Mouse (Mus musculus) hindbrain, embryonic 11.5 days (tissue): Measurements from ENCODE around the gene Asrgl1. TPM values are rescaled to one million over a fixed set of nuclear protein-coding genes. Genes with fewer than 3 reads are reported as not detected.
A peak's percentile ranks its signal among the peaks of the same experiment; 100 is the strongest.

ENCODE experiments used
- ATAC-seq: fragments of 200-750 bp; cut with Nextera tagmentation; 2 replicates; pipeline ENCODE4 v1.8.0; 2017; ENCODE audit warnings: mild to moderate bottlenecking, moderate TSS enrichment, moderate library complexity; ENCODE audit not compliant: low FRiP score
- DNase-seq: peaks from one replicate; pipeline ENCODE4 v3.0.0-alpha.2; 2015; ENCODE audit warnings: low spot score
- H3K27ac ChIP-seq: fragments of 300-500 bp; sonication (generic); 2 replicates; pipeline ENCODE4 v1.5.1; 2014; ENCODE audit warnings: mild to moderate bottlenecking, low read depth, low read length
- H3K27me3 ChIP-seq: fragments of 300-500 bp; sonication (generic); 2 replicates; pipeline ENCODE4 v1.6.1; 2014; ENCODE audit warnings: mild to moderate bottlenecking, low read length, moderate library complexity, mixed read lengths; ENCODE audit not compliant: control insufficient read depth, insufficient read depth
- H3K36me3 ChIP-seq: fragments of 300-500 bp; sonication (generic); 2 replicates; pipeline ENCODE4 v1.6.1; 2014; ENCODE audit warnings: mild to moderate bottlenecking, low read length, moderate library complexity, mixed read lengths; ENCODE audit not compliant: control insufficient read depth, insufficient read depth
- H3K4me1 ChIP-seq: fragments of 300-500 bp; sonication (generic); replicated peaks from 2 replicates; pipeline ENCODE4 v1.6.1; 2014; ENCODE audit warnings: low read length, mixed read lengths; ENCODE audit not compliant: control insufficient read depth, insufficient read depth
- H3K4me2 ChIP-seq: fragments of 300-500 bp; sonication (generic); replicated peaks from 2 replicates; pipeline ENCODE4 v1.6.1; 2014; ENCODE audit warnings: mild to moderate bottlenecking, low read depth, low read length
- H3K4me3 ChIP-seq: fragments of 300-500 bp; sonication (generic); 2 replicates; pipeline ENCODE4 v1.5.1; 2014; ENCODE audit warnings: low read depth, low read length
- H3K9ac ChIP-seq: fragments of 300-500 bp; sonication (generic); 2 replicates; pipeline ENCODE4 v1.6.1; 2014; ENCODE audit warnings: low read depth, low read length
- H3K9me3 ChIP-seq: fragments of 300-500 bp; sonication (generic); 2 replicates; pipeline ENCODE4 v1.6.1; 2016; ENCODE audit warnings: low read length; ENCODE audit not compliant: control insufficient read depth
- WGBS: fragments of 180-500 bp; shearing (Covaris S2); extraction: QIAGEN DNeasy Blood & Tissue Kit; methylation state at CpG from one replicate; pipeline ENCODE4 v1.1.7; 2014; 5-methylcytosine and 5-hydroxymethylcytosine counted together
- polyA plus RNA-seq: library from polyadenylated mRNA; unstranded; fragments of >200 nt; fragmentation: Nextera tagmentation; extraction: Ambion mirVana; gene quantifications from 2 replicates; pipeline ENCODE4 v1.2.1, GENCODE M21; 2014

The Asrgl1 gene
- polyA plus RNA-seq, 1 experiment from 2014 or later: 15.6 TPM

GRCm38 (mm10) chr19:9071456-9072156 lies 63.8 kb downstream of the Asrgl1 start:
- H3K36me3 ChIP-seq: no peaks in the 10 kb centered on the region
- H3K27me3 ChIP-seq: no peaks in the 10 kb centered on the region
- H3K27ac ChIP-seq: peak overlapping the region; percentile 51; the same call in 1 of the 2 replicates
- no peaks in the 10 kb centered on the region for H3K4me1 ChIP-seq
- ATAC-seq: no peak
- H3K4me3 ChIP-seq: no peak overlapping the region
- H3K9me3 ChIP-seq: no peaks in the 10 kb centered on the region
- peak; percentile 22 for DNase-seq
- H3K4me2 ChIP-seq: no peak overlapping the region
- no peak overlapping the region for H3K9ac ChIP-seq
- WGBS: 37% methylated on average over 7 of the region's 7 CpGs

- H3K9ac ChIP-seq: no peak overlapping the region
These were observed 65.1 kb downstream of the Asrgl1 start for GRCm38 (mm10) chr19:9070316-9070715.

DNA sequence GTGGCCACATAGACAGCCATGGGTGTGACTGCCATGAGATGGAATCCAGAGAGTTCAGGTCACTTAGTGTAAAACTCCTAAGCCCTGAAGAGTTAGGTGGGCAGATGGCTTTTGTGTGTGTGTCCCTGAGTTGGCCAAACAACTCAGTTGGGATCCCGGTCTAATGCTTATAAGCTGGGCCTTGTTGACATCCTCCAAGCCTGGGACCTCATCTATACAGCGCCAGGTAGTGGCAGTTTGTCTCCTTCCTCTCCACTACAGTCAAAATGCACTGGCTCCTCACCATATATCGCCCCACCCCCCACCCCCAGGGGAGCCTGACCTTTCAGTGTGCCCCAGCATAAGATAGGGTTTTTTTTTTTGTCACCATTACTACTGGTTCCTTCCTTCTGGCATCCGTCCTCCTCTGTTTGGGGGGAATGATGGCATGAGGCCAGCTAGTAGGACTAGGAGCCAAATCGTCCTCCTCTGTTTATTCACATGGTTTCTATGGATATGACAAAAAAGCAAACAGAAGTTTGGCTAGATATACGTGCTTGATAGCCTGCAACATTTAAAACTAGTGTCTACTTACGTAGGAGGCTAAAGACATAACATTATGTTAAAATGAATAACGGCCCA lies 65.6 kb downstream of the Asrgl1 start:
- H3K27me3 ChIP-seq: no peaks in the 10 kb centered on the region
- DNase-seq: no peak
- no peak overlapping the region for H3K27ac ChIP-seq
- H3K9ac ChIP-seq: no peak overlapping the region
- no peaks in the 10 kb centered on the region for H3K9me3 ChIP-seq
- H3K4me1 ChIP-seq: no peaks in the 10 kb centered on the region
- no peaks in the 10 kb centered on the region for H3K36me3 ChIP-seq
- ATAC-seq: no peak
- 80% methylated on average over 8 of the region's 8 CpGs for WGBS
- no peak overlapping the region for H3K4me3 ChIP-seq
- H3K4me2 ChIP-seq: no peak overlapping the region

More at GRCm38 (mm10) chr19:9070316-9070715, 65.1 kb downstream of the Asrgl1 start:
- no peak for ATAC-seq
- Histone ChIP-seq H3K36me3 (no peaks in the 10 kb centered on the region), H3K27me3 (no peaks in the 10 kb centered on the region), H3K4me3 (no peak overlapping the region), H3K4me1 (no peaks in the 10 kb centered on the region), H3K27ac (no peak overlapping the region), H3K9me3 (no peaks in the 10 kb centered on the region), H3K4me2 (no peak overlapping the region)
- DNase-seq: no peak
- WGBS: 86% methylated on average over 2 of the region's 2 CpGs

- H3K27ac ChIP-seq: no peak overlapping the region
- H3K27me3 ChIP-seq: no peaks in the 10 kb centered on the region
- no peaks in the 10 kb centered on the region for H3K36me3 ChIP-seq
- no peaks in the 10 kb centered on the region for H3K9me3 ChIP-seq
- DNase-seq: no peak
- no peak overlapping the region for H3K9ac ChIP-seq
- ATAC-seq: no peak
- no peaks in the 10 kb centered on the region for H3K4me1 ChIP-seq
- H3K4me2 ChIP-seq: no peak overlapping the region
- no peak overlapping the region for H3K4me3 ChIP-seq
- 77% methylated on average over 5 of the region's 5 CpGs for WGBS
These were observed 68.1 kb downstream of the Asrgl1 start for GRCm38 (mm10) chr19:9067292-9067691.

DNA sequence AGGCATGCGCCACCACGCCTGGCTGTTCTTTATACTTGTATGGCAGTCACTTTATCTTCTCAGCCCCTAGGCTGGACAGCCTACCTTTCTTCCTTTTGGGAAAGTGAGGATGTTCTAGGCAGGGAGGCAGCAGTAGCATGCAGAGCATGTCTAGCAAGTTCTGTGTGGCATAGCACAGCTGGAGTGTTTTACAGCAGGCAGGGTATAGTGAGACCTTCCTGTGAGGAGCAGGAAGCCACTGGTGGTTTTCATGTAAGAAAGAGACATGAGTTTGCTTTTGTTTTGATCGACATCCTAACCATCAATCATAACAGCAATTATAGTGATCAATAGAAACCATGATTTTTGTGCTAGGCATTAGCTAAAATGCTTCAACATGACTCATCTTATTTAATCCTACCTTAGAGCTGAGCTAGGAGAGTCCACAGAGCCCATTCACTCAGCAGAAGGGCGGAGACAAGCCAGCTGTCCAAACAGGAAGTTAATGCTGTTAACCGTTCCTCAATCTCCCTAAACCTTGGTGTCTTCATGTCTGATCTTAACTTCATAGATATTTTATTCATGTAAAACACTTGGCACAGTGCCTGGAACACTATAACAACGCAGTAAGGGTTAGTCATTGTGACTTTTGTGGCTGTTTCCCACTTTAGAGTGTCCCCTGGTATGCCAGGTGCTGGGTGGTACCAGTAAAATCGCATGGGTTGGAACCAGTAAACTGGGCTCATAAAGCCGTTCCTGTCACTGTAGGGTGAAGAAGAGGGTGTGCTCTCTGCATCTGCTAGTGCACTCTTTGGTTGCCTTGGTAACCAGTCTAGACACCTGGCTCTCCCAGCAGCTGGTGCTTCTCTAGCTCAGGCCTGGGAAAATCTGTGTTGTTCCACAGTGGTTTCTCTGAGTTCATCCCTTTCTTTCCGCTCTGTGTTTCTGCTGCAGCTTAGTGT lies 69.5 kb downstream of the Asrgl1 start:
- WGBS: 70% methylated on average over 9 of the region's 9 CpGs
- Histone ChIP-seq H3K9me3 (no peaks in the 10 kb centered on the region), H3K36me3 (no peaks in the 10 kb centered on the region), H3K9ac (no peak overlapping the region), H3K27ac (no peak overlapping the region), H3K27me3 (no peaks in the 10 kb centered on the region), H3K4me3 (no peak overlapping the region), H3K4me1 (no peaks in the 10 kb centered on the region), H3K4me2 (no peak overlapping the region)
- peak; percentile 32 for DNase-seq
- peak; percentile 60 for ATAC-seq

- no peaks in the 10 kb centered on the region for H3K36me3 ChIP-seq
- H3K9me3 ChIP-seq: no peaks in the 10 kb centered on the region
- H3K4me1 ChIP-seq: no peaks in the 10 kb centered on the region
- no peak overlapping the region for H3K4me2 ChIP-seq
- no peak overlapping the region for H3K4me3 ChIP-seq
- no peaks in the 10 kb centered on the region for H3K27me3 ChIP-seq
- ATAC-seq (no peak), DNase-seq (no peak)
- 86% methylated on average over 3 of the region's 3 CpGs for WGBS
- no peak overlapping the region for H3K27ac ChIP-seq
- H3K9ac ChIP-seq: no peak overlapping the region
These were observed 71.6 kb downstream of the Asrgl1 start for GRCm38 (mm10) chr19:9063831-9064230.

DNA sequence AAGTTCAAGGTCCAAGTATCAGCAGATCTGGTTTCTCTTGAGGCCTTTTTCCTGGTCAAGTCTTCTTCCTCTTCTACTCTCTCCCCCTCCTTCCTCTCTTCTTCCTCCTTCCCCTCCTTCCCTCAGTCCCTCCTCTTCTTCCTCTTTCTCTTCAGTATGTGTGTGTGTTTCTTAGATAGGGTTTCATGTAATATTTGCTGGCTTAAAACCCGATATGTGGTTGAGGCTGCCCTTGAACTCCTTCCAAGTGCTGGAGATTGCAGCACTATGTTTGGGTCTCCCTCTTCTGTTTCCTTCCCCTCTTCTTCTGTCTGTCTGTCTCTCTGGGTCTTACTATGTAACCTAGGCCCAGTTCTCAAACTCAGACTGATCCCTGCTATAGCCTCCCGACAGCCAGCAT lies 72.6 kb downstream of the Asrgl1 start:
- H3K36me3 ChIP-seq: no peaks in the 10 kb centered on the region
- H3K4me1 ChIP-seq: no peaks in the 10 kb centered on the region
- ATAC-seq: no peak
- no peaks in the 10 kb centered on the region for H3K9me3 ChIP-seq
- no peak overlapping the region for H3K4me2 ChIP-seq
- H3K27ac ChIP-seq: no peak overlapping the region
- H3K9ac ChIP-seq: no peak overlapping the region
- DNase-seq: no peak
- no peak overlapping the region for H3K4me3 ChIP-seq
- WGBS: 92% methylated on average over 2 of the region's 2 CpGs
- no peaks in the 10 kb centered on the region for H3K27me3 ChIP-seq

DNA sequence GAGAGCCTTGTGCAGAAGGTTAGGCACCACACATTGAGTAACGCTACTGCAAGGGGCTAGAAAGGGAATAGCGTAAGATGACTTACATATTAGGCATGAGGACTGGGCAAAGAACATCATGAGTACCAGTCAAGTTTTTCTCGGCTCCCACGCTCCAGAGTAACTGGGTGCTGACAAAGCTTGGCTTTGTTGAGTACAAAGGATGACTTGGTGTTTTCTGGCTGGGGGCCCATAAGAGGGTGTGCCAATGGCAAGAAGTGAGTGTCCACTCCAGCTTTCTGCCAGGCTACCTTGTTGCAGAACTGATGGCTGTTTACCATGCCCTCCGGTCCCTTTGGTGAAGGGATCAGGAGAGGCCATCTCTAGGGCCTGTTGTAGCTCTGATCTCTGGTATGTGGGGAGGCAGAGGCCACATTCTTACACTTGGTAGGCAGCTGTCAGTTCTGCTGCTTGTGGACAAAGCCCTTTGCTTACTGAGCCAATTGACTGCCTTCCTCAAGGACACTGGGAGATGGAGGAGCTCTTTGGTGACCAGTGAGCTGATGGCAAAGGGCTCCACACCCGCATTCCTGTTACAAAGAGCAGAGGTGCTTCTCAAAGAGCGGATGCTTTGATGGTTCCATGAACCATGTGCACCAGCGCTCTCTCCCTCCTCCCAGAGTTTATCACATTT lies 74.1 kb downstream of the Asrgl1 start:
- Histone ChIP-seq H3K27me3 (no peaks in the 10 kb centered on the region), H3K4me2 (no peak overlapping the region), H3K36me3 (no peaks in the 10 kb centered on the region), H3K9me3 (no peaks in the 10 kb centered on the region), H3K9ac (no peak overlapping the region), H3K4me3 (no peak overlapping the region), H3K27ac (no peak overlapping the region), H3K4me1 (no peaks in the 10 kb centered on the region)
- ATAC-seq: no peak
- DNase-seq: no peak
- 88% methylated on average over 8 of the region's 8 CpGs for WGBS
